Mouse (Mus musculus): ENCODE data around the gene Bst2.

Bst2 gene

DNA sequence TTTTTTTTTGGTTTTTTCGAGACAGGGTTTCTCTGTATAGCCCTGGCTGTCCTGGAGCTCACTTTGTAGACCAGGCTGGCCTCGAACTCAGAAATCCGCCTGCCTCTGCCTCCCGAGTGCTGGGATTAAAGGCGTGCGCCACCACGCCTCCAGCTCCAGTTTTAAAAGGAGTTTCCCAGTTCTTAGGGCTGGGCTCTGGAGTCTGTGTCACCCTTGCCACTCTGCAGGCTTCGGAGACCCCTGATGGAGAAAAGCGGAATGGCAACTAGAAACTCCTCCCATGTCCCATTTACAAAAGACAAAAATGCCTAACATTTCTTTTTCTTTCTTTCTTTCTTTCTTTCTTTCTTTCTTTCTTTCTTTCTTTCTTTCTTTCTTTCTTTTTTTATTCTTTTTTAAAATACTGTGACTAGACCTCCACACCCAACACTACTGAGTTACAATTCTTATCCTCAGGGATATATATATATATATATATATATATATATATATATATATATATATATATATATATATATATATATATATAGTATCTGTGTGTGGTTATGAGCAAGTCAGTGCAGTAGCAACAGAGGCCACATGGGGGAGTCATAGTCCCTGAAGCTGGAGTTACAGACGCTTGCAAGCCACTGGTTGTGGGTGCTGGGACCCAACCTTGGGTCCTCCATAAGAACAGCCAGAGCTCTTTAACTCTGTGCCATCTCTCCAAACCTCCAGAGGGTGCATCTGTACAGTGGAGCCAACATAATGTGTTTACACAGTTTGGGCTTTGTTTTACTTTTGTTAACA is 18.0 kb downstream of the Bst2 start:
- DNase-seq (ENCODE audit: low read depth) = peak; percentile 89

DNA sequence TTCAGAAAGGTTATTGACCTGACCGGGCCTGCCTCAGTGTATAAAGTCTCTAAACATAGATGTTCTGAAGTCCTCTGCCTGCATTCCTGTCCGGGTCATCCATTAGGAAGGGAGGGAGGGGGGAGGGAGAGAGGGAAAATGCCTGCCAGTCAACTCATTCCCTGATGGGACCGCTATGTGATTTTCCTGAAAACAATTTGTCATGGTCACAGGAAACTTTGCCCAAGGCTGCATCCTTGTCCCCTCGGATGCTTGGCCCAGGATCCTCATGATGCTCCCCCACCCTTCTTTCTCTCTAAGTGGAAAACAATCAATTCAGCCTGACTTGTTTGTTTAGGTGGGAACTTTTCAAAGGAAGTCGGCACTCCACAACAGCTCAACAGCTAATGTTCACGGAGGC is 20.5 kb downstream of the Bst2 start:
- DNase-seq (ENCODE audit: low read depth) = no peak

DNA sequence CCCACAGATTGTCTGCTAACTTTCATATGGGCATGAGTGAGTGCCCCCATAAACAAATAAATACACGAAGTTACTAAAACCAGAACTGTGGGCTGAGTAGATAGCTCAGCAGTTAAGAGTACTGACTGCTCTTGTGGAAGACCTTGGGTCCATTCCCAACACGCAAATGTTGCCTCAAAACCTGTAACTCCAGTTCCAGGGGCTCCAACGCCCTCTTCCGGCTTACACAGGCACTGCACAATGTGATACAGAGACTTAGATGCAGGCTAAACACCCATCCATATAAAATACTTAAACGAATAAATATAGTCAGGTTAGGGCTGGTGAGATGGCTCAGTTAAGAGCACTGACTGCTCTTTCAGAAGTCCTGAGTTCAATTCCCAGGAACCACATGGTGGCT is 22.2 kb downstream of the Bst2 start:
- no peak for DNase-seq (ENCODE audit: low read depth)

DNA sequence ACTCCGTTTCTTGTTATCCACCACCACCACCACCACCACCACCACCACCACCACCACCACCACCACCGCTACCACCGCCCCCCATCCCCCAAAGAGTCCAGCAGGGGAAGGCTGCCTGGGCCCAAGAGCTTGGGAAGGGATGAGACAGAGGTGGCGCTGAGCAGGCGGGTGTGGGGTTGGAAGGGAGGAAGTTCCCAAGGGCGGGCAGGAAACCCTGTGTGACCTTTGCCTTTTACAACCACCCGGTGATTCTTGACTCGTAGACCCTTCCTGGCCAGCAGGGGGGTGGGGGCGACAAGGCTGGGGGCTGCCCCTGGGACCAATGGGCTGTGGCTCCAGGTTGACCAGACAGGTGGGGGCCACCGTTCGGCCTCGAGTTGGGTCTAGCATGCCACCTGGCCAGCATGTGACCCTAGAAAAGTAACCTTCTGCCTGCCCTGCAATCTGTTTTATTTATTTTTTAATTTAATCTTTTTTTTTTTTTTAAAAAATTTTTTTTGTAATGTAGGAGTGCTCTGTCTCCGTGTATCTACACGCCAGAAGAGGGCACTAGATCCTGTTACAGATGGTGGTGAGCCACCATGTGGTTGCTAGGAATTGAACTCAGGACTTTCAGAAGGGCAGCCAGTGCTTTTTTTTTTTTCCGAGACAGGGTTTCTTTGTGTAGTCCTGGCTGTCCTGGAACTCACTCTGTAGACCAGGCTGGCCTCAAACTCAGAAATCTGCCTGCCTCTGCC is 24.1 kb downstream of the Bst2 start:
- DNase-seq (ENCODE audit: low read depth) = no peak

DNA sequence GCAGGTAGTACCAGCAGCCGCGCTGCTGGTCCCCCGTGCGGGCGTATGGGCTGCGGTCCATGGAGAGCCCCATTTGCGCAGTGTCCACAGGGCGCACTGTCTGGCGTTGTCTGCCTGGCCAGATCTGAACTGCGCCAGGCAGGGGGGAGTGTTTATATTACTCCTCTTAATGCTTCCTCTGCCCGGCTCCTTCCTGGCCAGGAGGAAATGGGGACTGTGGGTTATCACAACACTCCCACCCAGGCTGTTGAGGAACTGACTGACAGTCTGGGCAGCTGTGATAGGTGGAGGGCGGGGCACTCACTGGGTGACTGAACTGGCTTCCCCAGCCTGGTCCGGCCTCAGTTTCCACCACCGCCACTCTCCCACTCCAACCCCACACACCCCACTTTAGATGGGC is 25.6 kb downstream of the Bst2 start, which contains the start of gene Plvap:
Plvap (minus strand) TSS at position 109 of the 400 bp plus-strand sequence.
- no peak for DNase-seq (ENCODE audit: low read depth)

DNA sequence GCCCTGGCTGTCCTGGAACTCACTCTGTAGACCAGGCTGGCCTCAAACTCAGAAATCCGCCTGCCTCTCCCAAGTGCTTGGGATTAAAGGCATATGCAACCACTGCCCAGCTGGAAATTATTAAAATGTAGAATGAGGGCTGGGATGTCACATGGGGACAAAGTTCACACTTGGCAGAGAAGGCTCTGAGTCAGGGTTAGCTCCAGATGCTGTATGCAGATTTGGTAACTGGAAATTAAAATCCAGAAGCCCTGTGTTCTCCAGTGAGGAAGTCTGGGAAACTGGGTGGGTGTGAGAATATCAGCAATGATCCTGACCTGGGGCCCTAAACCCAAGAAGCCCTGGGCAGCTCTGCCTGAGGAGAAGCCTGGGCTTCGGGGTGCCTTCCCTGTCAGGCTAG is 27.9 kb downstream of the Bst2 start:
- DNase-seq (ENCODE audit: low read depth) = peak; percentile 85

DNA sequence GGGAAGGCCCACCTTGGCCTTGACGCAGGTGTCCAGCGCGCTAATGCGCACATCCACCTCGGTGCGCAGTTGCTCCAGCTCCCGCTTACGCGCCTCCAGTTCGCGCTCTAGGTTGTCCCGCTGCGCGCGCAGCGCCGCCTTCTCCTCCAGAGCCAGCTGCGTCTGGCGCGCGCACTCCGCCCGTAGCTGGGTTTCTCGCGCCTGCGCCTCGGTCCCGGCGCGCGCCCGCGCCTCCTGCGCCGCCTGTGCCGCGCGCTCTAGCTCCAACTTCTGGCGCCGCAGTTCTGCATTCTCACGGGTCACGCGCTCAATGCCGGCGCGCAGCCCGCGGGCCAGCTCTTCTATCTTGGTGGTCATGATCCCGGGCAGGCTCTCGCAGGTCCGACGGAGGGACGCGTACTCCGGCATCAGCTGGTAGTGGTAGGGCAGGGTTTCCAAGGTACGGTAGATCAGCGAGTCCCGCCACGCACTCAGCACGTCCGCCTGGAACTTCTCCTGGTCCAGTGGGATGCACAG is 29.6 kb downstream of the Bst2 start:
- no peak for DNase-seq (ENCODE audit: low read depth)

DNA sequence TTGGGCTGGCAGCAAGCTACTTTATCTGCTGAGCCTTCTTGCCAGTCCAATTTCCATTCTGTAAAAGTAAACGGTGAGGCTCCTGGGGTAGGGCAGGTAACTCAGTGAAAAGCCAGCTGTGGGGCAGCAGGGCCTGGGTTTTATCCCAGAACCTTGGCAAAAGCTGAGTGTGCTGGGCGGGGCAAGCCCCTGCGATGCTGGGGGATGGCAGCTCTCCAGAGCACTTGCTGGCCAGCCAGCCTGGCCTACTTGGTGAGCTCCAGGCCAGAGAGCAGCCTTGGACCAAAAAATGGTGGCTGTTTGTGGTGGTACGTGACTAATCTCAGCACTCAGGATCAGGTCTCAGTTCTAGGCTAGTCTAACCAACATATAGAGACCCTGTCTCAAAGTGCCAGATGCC is 31.3 kb downstream of the Bst2 start:
- DNase-seq (ENCODE audit: low read depth) = peak; percentile 91

DNA sequence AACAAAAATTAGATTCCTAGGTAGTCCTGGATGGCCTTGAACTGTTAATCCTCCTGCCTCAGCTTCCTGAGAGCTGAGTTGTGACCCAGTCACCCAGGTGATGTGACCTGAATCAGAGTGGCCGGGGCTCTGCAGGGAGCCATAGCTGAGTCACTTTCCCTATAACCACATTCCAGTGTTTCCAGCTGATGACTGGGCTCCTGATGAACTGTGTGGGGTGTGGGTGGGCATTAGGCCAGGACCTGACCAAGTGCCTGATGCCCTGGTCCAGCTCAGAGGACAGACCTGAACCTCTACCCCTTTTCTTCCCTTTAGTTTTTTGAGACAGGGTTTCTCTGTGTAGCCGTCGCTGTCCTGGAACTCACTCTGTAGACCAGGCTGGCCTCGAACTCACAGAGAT is 31.9 kb downstream of the Bst2 start:
- DNase-seq (ENCODE audit: low read depth) = peak; percentile 65

DNA sequence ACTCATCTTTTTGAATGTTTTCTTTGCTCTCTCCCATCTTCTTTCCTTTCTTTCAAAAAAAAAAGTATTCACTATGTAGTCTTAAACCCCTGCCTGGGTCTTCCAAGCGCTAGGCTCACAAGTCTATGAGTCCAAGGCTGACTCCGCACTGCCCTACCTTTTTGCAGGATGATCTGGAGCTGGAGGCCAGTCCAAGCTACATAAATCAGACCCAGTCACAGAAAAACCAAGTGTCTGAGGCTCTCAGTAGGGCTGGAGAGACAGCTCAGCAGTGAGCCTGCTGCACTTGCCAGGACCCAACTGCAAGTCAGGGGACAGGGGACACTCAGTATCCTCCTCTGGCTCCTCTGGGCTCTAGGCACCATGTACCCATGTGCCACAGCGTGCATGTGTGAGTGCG is 32.9 kb downstream of the Bst2 start:
- no peak for DNase-seq (ENCODE audit: low read depth)

DNA sequence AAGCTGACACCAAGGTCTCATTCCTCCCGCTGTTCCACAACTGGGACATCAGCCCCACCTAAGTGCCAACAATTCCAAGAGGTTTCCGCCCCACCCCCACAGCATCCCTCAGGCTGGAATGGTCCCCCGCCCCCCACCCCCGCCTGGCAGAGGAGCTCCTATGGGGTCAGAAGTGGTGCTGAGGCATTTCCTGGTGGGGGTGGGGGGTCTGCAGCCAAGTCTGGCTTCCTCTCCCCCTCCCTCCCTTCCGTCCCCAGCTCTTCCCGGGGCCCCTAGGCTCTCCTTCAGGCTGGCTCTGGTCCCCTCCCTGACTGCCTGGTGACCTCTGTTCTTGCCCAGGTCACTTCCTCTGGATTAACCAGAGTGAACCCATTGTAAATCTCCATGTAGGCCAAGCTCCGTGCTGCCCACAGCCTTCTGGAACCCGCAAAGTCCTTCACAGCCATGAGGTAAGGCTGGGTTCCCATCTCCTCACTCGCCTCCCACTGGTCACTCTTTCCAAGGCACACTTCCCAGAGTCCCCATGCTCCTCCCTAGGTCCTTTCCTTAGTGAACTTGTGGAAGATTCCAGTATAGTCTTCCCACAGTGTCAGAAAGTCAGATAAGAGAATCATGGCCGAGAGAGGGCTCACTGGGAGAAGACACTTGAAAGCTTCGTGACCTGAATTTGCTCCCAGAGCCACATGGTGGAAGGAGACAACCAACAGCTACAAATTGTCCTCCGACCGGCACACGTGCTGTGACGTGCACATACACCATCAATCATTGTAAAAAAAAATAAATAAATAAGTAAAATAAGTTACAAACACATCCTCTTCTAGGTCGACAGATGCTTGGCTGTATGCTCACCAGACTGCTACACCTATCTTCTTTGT is 38.2 kb downstream of the Bst2 start:
- DNase-seq (ENCODE audit: low read depth) = no peak

DNA sequence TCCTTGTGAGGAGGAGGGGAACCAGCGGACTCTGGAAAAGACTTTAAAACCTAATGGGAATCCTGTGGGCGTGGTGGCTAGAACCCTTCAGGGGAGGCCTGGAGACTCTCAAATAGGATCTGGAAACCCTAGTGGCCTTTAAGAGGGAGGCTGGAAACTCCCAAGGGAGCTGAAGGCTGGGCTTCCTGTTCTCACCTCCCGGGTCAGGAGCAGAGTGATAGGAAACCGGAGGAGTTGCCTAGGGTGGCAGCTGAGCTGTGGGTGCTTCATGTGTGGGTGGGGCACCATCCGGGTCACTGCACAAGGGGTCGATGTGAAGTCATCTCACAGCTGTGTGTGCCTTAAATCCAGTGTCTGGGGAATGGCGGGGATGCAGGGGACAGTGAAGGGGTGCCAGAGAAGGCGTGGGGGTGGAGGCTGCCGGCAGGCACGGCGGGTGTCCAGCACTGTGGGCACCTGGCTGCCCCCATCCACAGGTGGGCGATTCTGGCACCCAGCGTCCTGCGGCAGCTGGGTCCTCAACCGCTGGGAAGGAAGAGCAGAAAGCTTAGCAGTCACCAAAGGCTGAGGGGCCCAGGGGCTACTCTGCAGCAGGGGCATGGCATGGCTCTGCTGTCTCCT is 39.3 kb downstream of the Bst2 start:
- no peak for DNase-seq (ENCODE audit: low read depth)

DNA sequence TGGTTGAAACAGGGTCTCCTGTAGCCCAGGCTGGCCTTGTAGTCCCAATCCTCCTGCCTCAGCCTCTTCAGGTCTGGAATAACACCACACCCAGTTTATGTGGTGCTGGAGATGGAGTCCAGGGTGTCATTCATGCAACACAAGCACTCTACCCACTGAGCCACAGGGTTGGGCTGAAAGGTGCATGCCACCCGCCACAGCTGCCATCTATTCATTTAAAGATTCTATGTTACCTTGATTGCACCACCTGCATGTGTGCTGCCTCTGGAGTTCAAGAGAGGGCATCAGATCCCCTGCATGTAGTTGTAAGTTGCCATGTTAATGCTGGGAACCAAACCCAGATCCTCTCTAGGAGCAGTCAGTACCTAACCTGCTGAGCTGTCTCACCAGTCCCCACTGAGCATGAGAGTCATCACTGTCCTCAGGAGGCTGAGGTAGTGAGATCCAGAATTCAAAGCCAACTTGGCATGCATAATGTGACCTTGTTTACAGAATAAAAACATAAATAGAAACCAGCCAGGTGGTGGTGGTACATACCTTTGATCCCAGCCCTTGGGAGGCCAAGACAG is 40.1 kb downstream of the Bst2 start:
- DNase-seq (ENCODE audit: low read depth) = no peak

DNA sequence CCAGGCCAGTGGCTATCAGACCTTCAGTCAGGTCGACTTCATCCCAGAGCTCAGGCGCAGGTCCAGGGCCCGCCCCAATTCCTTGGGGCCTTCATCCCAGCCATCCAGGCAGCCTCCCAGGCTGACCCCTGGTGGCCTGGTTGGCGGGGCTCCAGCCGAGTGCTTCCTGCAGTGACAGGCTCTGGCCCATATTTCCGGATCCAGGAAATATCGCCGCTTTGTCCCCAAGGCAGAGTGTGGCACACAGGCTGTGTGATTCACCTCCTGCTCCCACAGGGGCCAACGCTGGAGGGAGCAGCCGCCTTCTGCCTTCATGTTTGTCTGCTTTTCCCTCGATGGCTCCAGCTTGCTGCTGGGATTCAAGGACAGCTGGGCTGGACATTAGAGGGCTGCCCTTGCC is 40.8 kb downstream of the Bst2 start:
- peak; percentile 84 for DNase-seq (ENCODE audit: low read depth)

DNA sequence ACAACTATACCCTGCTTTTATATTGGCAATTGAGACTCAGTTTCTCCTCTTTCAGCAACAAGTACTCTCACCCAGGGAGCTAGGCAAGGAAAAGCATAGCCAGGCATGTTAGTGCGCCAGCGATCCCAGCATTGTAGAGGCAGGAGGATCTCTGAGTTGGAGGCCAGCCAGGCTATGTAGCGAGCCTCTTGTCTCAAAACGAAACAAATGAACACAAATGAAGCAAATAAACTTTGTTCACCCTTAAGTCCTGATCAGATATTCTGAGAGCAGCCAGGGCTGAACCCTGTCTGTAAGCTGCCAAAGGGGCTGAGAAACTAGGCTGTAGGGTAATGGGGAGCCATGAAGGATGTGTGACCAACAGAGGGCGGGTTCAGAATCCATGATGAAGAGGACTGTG is 41.4 kb downstream of the Bst2 start:
- DNase-seq (ENCODE audit: low read depth) = peak; percentile 51

DNA sequence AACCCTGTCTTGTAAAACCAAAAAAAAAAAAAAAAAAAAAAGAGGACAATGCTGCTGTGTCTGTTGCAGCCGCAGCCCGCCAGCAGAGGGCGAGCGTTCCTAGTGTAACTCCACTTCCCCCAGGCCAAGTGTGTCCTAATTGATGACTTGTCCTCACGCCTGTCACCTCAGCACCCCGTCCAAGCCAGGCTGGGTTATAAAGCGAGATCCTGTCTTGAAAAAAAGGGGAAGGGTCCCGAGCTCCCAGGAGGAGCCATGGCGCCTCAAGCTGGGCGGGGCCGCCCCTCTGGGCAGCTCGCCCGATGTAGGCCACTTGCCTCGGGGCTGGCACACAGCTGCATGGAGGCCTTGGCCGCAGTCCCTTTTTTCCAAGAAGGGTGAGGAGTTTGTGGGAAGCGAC is 42.2 kb downstream of the Bst2 start:
- peak; percentile 97 for DNase-seq (ENCODE audit: low read depth)

DNA sequence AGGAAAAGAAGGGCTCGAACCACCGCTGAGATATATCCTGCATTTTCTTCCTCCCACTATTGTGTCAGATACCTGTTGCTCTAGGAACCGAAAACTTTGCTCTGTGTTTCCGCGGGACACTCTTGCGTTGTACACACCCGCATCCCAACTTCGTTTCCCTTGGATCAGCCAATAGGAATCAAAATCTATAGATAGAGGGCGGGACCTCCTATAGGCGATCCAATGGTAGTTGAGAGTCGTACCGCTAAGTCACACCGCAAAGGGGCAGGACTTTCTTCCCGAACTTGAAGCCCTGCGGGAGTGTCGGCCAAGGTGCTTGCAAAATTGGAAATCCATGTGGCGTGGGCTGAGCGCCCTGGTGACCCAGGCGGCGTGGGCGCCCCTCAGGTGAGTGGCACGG is 48.8 kb downstream of the Bst2 start:
- peak; percentile 97 for DNase-seq (ENCODE audit: low read depth)

DNA sequence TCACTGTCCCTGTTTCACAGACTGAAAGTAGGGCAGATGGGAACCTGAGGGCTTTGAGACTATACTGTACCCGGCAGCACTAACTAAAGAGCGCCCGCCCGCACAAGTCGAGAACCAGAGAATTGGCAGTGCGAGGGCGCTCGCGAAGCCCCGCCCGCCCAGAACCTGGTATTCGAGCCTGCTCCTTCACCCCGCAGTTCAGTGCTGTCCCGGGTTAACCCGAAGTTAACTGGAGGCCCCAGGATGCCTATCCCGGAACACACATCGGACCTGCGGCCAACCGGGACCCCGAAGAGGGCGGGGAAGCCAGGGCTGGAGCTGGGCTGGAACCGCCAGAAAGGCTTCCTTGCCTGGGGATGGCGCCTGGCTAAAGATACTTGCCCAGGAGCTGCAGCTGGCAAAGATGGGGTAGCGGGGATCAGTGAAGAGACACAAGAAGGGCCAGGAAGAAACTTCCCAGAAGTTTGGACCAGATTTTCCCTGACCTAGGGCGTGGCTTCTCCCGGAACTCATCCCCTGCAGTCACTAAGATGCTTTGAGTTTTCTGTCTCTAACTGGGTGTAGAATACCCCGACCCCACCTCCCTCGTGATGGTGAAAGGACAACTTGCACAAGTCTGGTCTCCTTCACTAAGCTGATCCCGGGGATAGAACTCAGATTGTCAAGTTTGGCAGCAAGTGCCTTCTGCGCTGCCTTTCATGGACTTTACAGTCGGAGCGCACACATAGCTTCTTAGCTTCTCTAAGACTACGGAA is 49.4 kb downstream of the Bst2 start, which contains the start of gene Gtpbp3:
Gtpbp3 (plus strand) TSS at position 413 of the 755 bp plus-strand sequence.
- peak; percentile 89 for DNase-seq (ENCODE audit: low read depth)

DNA sequence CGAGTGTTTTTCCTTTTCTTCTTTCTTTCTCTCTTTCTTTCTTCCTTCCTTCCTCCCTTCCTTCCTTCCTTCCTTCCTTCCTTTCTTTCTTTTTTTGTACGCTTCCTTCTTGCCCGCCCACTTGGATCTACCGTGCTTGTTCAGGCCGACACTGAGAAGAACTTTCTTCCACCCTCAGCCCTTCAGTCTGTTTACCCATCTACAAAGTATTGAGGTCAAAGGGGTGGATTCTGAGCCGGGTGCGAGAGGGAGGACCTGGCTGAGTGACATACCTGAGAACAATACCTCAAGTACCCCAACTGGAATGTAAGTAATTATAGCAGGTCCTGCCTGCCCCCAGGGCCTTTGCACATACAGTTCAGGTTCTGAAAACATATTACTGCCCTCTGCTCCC is 51.1 kb downstream of the Bst2 start:
- no peak for DNase-seq (ENCODE audit: low read depth)

Measured in NIH3T3 (cell line).